Mouse (Mus musculus) retina, adult 2 months (tissue): ENCODE measurements at regions not wholly inside any gene's neighbourhood (a gene's known extent, or its start where the extent isn't known, plus 50 kb on each side); places are given as distances from the start of the nearest gene placed in this dataset.
"Not testable (repeated sequence)": the region's sequence is repeated elsewhere in the genome, so short reads cannot be mapped to it uniquely, and the experiment has no call there.

Experiments
- DNase-seq: peaks from one replicate; pipeline ENCODE4 v3.0.0-alpha.2; 2012; ENCODE audit warnings: low read depth, low spot score

DNA sequence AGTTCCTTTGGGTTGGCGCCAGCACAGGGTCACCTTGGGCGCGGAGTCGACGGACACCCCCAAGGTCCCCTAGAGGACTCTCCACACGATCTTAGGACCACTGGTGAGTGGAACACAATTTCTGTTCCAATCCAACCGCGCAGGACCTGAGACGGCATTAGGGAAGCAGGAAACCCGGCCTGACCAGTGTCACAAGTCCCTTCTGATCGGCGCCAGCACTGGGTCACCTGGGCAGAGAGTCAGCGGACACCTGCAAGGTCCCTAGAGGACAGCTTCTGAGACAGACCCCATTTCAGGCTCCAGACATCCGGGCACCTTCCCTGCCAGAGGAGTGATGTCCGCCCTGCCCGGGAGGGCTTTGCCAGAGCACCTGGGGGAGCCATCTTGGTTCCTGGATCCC is 74.2 kb upstream of the Cdh13 start:
- DNase-seq: not testable (repeated sequence)

DNA sequence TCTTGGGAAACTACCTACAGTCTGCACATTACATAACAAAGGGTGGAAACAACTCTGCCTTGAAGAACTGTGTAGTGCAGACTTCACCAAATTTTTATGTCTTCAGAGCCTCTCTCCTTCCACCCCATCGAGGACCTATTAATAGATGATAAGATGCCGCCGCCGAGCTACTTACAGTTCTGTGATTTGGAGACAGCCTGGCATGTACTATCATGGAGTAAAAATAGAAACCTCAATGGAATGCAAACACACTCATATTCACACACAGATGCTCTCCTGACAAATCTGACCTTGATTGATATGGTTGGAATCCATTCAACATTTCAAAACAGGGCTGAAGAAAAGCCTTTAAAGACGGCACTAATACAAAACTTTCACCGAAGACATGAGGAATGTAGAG is 92.7 kb upstream of the Cdh13 start:
- no peak for DNase-seq

DNA sequence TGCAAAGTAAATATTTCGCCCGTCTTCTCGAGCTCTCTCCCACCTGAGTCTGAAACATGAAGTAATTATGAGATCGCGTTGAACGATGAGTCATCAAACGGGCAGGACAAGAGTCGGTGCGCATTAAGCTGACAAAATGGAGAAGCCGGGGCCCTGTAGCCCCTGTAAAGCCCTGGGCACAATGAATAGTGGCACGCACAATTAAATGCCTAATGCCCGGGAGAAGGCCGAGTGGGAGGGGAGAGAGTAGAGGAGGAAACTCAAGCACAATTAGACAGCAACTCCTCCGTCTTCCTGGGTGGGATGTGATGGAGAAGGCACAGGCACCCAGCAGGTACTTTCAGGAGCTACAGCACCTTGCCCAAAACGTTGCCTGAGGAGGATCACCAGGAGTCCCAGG is 94.3 kb upstream of the Cdh13 start:
- no peak for DNase-seq

DNA sequence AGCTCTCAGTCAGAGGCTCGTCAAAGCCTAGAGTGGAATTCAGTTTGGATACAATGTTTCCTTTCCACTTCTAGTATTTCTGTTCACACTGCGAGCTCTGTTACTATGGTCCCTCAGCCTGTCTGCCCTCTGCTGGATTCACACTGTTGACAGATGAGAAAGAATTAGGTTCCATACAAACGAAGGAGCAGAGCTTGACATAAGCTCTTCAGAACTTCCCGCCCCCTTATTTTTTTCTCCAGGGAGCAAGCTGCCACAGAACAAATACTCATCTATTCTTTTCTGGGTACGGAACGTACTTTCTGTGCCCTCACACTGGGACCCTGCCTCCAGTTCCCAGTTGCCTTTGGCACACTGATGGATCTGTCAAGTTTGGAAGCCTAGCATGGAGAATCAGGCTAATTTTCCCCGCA is 114.5 kb upstream of the Cdh13 start:
- DNase-seq: no peak

DNA sequence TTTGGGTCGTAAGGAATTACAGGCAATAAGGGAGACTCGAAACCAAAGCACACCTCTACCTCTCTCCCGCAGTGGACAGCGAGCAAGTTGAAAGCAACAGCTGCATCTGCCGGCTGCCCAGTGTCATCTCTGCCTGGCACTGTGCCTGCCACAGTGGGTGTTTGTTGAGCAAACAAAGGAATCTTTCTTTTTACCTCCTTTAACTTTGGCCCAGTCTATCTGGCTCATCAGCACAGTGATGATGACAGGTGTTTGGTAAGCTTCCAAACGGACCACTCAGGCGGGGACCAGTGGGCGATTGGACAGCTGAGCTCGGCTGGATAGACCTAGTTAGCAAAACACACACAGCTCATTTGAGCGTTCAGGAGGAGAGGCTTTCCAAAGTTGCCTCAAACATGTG is 121.4 kb upstream of the Cdh13 start:
- no peak for DNase-seq

DNA sequence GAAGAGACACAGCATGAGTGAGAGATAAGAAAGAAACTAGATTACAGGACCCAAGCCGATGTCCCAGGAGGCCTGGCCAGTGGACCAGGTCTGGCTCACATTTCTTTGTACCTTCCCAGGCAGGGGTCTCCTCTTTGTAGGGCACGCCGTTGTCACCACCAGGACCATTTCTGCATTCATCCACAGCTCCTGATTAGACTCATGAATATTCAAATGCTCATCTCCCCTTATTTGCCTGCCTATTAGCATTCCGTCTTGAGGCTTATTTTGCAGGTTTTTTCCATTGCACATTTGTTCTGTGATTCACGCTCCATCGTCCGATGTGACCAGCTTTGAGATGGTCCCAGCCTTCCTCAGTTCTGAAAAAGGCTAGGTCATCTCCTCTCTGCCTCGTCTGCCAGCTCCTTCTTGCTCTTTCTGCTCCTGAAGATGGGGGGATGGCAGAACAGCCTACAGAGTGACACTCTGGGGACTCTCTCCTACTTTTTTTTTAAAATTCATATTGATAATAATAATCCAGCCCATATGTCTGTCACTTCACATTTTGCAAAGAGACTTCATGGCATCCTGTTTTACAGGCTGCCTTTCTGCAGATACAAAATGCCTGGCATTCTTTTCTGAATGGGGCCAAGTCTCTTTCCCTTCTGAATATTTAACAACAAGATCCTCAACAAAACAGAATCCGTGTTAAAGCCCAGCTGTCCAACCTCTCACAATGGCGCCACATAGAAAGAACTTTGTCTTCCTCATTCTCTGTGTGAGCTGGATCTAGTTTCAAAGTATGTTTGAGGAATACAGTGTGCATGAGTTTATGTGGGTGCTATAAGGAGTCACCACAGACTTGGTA is 136.0 kb upstream of the Cdh13 start:
- no peak for DNase-seq

DNA sequence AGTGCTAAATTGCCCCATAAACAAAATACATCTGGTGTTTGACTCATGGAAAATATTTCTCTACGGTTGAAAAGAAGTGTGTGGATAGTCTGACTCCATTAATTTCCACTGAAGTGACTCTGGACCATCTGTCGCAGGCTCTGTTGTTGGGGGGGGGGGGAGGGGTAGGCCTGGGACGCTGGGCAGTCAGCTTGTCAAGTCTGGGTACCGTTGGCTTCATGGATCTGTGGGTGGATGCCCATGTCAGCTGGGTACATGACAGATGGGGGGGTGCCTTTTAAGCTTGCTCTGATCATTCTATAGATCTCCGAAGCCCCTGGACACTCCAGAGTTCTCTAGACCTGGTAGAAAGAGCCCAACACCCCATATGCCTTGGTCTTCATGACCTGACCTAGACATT is 139.0 kb upstream of the Cdh13 start:
- no peak for DNase-seq

DNA sequence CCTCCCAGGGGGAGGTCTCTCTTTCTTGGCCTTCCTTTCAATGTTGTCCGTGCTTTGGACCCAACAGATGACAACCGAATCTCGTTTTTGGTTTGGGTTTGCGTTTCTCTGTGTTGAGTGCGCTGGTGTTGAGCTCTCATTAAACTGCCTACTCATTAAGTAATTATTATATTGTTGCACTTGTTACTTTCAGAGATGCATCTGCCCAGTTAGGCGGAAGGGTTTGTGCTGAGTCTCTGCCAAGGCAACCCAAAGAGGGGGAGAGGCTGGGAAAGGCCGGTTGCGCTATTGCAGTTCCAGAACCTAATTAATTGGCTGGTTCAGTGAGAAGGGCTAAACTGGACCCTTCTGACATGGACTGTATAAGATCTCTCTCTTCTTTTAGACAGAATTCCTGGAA is 141.2 kb upstream of the Cdh13 start:
- DNase-seq: no peak

DNA sequence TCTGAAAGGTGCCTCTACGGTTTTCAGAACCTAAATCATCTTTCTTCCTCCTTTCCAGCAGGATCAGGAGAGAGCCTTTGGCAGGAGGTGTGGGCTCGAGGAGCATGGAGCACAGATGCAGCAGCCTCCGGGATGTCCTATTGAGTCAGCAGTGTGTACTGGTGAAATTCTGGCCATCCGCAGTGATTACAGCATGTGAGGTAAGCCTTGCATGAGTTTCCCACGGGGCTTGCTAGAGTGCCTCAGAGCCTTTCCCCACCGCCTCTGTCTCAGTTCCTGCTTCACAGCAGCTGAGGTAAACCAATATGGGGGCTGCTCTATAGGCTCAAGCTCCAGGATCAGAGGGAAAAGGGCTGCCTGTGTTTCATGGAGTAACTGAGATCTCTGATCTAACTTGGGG is 143.6 kb upstream of the Cdh13 start:
- no peak for DNase-seq

DNA sequence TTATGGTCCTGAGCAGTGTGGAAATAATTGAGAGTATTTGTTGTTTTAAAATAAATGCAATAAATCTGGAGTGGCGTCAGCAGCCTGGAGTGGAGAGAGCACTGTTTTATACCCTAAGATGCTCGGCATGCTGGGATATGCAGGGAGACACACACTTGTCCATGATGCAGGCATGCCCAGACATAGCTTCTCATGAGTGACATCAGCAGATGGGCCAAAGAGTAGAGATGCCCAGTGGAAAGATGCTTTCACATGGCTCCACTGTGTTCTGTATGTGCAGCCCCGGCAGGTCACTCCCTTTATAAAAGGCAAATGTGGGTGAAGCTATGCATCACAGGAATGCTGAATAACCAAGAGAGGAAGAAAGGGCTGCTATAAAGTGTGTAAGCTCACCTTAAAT is 145.7 kb upstream of the Cdh13 start:
- DNase-seq: no peak

DNA sequence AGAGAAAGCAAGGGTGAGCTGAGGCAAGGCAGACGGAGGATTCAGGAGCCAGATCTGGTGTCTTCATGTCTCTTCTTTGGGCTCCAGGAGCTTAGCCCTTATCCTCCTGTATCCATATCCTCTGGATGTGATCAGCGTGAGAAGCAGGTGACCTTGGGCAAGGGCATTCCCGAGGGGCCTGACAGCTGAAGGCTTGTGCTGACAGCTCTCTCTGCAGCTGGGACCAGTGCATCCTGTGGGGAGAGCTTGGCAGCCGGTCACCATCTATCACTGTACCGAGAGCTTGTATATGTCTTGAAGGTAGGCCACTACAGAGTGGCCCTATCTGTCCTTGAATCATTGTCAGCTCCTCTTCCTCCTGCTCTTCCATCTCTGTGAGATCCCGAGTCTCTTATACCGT is 158.5 kb upstream of the Cdh13 start:
- no peak for DNase-seq

DNA sequence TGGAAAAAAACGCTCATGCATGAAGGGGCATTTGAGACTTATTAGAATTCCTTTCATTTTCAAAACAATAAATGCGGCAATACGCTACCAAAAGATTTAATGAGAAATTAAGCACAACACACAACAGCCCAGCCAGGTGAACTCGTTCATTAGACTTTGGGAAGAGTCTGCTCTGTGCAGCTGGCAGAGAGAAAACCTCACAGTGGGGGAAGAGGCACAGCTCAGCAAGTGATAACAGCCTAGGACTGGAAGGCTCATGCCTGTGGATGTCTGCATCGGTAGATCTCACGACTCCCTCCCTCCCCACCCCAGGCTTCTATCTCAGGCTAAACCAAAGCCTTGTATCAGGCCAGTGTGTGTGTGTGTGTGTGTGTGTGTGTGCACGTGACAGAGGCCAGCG is 169.3 kb upstream of the Cdh13 start:
- DNase-seq: no peak

DNA sequence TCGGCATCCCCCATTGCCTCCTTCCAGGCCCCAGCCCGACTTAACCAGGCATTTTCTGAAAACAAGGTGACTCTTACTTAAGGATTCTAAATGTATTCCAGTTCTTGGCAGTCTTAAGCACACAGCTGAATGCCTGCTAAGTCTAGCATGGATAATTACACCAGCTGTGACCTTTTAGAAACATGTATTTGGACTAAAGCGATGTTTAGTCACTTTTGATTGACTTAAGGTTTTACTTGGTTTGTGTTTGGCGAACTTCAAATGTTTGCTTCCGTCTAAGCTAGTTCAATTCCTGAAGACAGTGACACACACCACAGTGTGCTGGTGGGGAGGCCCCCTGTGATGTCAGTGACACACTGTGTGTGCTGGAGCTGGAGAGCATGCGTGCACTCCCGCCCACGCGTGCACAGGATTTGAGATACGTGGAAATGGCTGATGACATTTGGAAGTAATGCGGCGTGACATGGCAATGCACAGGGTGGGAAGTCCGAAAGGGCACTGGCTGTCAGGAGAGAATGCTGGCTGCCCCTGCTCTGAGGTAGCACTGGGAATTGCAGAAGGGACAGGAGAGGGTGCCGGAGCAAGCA is 179.0 kb upstream of the Cdh13 start:
- no peak for DNase-seq

DNA sequence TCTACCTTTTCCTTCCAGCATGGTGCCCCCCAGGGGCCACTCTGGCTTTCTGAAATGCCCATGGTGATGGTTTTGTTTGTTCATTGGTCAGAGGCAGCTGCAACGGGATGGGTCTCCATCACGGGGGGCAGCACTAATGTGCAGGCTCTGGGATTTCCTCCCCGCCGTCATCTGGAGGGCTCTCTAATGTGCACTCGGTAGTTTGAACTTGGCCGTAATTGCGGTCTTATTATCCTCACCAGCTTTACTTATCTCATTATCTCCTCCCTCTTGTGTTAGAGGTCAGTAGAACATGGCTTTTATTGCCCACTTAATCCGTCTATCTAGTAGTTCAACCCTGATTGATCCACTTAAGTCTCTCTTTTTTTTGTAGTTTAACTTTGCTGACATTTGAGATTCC is 182.2 kb upstream of the Cdh13 start:
- DNase-seq: no peak

DNA sequence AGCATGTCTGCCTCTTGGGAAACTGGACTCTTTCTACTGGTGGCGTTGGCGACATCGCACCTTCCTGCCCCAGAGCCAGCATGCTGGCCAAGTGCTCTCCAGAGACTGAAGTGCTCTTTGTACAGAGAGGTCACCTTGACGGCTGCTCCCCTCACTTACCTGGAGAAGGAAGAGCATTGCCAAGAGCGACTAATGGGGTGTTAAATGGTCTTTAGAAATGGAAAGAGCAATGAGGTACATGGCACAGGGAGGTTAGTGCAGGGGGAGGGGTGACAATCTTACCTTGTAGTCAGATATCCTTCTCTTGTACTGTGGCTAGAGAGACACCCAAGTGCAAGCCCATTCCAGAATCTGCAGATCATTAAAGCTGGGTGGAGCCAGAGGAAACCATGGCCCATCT is 220.8 kb upstream of the Cdh13 start:
- DNase-seq: no peak

DNA sequence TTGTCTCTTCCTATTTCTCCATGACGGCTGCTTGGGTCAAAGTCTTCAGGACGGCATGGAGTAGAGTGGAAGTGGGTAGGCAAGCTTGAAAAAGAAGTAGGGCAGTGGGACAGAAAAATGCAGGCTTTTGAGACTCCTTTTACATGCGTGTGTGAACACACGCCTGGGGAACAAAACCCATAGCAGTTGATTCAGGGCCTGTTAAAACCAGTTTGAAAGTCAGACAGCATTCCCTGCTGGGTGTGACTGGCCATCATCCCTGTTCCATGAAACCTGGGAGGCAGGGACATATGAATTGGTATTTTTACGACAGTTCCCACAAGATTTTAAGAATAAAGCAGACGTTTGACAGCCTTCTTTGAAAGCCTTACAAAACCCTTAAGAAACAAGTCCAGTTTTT is 226.8 kb upstream of the Cdh13 start:
- DNase-seq: no peak

DNA sequence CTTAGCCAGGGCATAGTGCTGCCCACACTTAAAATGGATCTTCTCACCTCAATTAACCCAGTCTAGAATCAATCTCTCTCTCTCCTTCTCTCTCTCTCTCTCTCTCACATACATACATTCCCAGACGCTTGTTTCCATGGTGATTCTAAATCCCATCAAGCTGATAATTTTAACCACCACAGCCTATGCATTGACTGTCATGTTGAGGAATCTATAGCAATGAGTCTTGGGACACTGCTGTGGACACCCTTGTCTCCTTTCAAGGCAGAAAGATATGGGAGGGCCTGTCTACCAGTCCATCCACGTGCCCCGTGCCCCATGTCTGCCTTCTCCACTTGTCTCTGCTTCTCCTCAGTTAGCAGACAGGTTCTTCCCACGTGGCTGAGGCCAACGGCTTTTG is 228.0 kb upstream of the Cdh13 start:
- no peak for DNase-seq

DNA sequence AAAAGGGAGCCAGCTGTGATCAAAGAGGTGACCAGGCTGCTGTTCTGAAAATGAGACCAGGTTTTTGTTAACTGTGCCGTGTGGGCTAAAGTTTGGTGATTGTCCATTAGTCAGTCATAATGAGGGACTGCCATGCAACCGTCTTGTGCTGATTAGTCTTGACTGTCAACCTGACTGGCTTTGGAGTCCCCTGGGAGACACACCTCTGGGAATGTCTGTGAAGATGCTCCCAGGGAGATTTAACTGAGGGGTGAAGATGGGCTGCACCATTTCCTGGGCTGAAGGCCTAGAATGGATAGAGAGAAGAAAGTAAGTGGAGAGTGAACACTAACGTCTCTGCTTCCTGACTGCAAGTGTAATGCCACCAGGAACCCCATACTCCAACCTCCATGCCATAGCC is 233.1 kb upstream of the Cdh13 start:
- DNase-seq: no peak

DNA sequence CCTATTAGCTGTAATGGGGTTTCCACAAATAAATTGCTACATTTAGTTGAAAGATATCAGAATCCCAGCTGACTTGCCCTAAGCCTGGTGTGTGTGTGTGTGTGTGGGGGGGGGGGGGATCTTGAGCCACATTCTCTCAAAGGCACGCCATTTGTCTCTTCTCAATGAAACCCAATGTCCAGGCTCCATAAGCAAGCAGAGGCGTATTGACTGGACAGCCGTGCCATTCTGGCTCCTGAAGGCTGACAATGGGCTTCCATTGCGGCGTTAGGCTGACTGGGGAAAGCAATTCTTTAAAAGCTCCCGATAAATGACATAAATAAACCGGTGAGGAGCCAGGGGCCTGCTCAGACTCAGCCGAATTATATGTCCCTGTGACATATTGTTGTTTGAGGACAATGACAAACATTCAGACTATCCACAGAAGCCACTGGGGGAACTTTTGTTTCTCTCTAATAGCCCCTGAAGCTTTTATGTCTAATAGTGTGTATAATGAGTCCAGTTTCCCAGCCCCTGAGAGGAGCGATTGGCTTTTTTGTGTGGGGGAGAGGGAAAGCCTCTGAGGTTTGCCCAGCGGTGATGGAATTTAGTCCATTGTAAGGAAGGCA is 240.6 kb upstream of the Mphosph6 start:
- DNase-seq: no peak

DNA sequence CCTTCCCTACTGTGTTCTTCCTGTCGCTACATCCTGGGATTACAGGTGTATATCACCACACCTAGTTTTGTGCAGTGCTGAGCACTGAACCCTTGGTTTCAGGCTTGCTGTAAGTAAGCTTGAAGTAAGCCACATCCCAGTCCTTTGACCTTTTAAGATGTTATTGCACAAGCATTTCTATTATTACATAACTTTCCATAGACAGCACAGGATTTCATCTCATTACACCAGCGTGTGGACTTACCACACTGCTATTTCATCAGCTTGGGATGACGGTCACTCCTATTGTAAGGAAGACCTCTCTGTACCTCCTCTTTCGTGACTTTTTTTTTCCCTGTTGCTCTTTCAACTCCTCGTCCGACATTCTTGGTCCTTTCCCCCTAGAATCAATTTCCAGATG is 239.5 kb upstream of the Mphosph6 start:
- DNase-seq: no peak

DNA sequence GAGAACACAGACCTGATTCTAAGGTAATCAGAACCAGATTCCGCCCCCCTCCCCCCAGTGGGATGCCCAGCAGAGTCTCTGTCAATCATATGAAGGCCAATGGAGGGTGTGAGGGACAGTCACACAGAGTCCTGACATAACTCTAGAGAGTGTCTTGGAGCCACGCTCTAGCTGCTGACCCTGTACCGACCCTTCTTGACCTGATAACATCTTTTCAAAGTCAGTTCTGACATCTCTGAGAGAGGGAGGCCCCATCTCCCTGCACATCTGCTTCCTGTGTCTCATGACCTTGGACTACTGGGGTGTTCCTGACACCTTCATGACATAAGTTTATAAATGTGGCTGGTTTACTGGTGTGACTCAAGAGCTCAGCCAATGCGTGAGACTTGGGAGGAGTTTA is 236.1 kb upstream of the Mphosph6 start:
- DNase-seq: no peak

DNA sequence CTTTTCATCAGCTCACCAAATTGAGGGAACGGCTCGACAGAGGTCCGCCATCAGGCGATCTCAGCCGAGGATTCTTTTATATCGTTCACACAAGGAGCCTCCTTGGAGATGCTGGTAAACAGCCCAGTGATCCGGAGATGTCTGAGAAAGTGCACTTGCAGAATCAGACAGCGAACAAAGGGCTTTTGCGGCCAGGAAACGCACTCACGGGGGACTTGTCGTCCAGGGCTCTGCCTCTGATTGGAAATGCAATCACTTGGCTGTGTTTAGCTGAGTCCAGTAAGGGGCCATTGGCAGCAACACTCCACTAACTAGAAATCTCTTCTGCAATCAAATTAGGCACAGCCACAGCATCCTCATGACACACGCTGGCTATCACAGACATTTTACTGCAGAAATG is 232.3 kb upstream of the Mphosph6 start:
- no peak for DNase-seq

DNA sequence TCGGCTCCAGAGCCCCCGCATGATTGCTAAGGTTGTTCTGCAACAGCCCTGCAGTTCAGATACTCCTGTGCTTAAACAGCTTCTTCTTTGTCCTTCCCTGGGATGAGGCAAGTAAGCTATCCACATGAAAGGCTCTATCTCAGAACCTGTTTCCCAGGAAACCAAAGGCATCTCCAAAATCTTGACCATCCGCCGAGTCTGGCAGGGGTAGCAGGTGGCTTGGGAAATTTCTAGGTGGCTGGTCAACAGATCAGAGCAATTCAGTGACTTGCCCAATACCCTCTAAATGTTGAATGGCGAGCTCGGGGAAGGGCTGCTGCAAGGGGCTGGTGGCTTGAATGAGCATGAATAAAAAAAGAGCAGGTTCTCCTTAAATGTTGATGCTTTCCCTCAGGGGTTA is 229.7 kb upstream of the Mphosph6 start:
- DNase-seq: no peak
